Mouse (Mus musculus) ES-Bruce4 (cell line): Measurements from ENCODE around the gene Zcchc24. TPM values are rescaled to one million over a fixed set of nuclear protein-coding genes. Genes with fewer than 3 reads are reported as not detected.
"Not testable (repeated sequence)": the region's sequence is repeated elsewhere in the genome, so short reads cannot be mapped to it uniquely, and the experiment has no call there.

Experiments used
- H3K27ac ChIP-seq: 2 replicates; pipeline ENCODE4 v1.5.1; 2012; ENCODE audit warnings: low read length, inconsistent platforms; ENCODE audit not compliant: insufficient read depth
- H3K27me3 ChIP-seq: 2 replicates; pipeline ENCODE4 v1.6.1; 2012; ENCODE audit warnings: mild to moderate bottlenecking, low read length, inconsistent platforms; ENCODE audit not compliant: control insufficient read depth, poor library complexity, insufficient read depth, severe bottlenecking
- H3K36me3 ChIP-seq: 2 replicates; pipeline ENCODE4 v1.6.1; 2012; ENCODE audit warnings: inconsistent platforms, mild to moderate bottlenecking, low read length, moderate library complexity; ENCODE audit not compliant: control insufficient read depth, poor library complexity, insufficient read depth, severe bottlenecking
- H3K4me1 ChIP-seq: one replicate; pipeline ENCODE4 v1.8.1; 2011; ENCODE audit warnings: low read length; ENCODE audit not compliant: control insufficient read depth, insufficient read depth
- H3K4me3 ChIP-seq: 2 replicates; pipeline ENCODE4 v1.5.1; 2011; ENCODE audit warnings: low read depth, mild to moderate bottlenecking, low read length
- H3K9ac ChIP-seq: 2 replicates; pipeline ENCODE4 v1.6.1; 2012; ENCODE audit warnings: low read depth, mild to moderate bottlenecking, inconsistent platforms; ENCODE audit not compliant: poor library complexity, severe bottlenecking
- H3K9me3 ChIP-seq: replicated peaks from 2 replicates; pipeline ENCODE4 v1.6.1; 2012; ENCODE audit warnings: mild to moderate bottlenecking, low read length, inconsistent platforms; ENCODE audit not compliant: control insufficient read depth, poor library complexity, insufficient read depth, severe bottlenecking
- CTCF ChIP-seq: IDR thresholded peaks from one replicate; pipeline ENCODE4 v1.8.1; 2011; ENCODE audit warnings: low read depth, low read length
- EP300 ChIP-seq: IDR thresholded peaks from 2 replicates; pipeline ENCODE4 v1.6.1; 2011; ENCODE audit warnings: low read depth, low read length; ENCODE audit not compliant: insufficient read depth
- POLR2A ChIP-seq: IDR thresholded peaks from one replicate; pipeline ENCODE4 v1.8.1; 2011; ENCODE audit warnings: low read length; ENCODE audit not compliant: insufficient read depth
- polyA plus RNA-seq: library from polyadenylated mRNA; stranded (reverse); fragments of >200 nt; gene quantifications from 2 replicates; pipeline ENCODE4 v1.2.4, GENCODE M21; 2011; ENCODE audit warnings: low read depth; ENCODE audit not compliant: missing spikeins, insufficient read depth, insufficient read length

The Zcchc24 gene
- polyA plus RNA-seq: 9.0 and 9.5 TPM in 2 replicates

DNA sequence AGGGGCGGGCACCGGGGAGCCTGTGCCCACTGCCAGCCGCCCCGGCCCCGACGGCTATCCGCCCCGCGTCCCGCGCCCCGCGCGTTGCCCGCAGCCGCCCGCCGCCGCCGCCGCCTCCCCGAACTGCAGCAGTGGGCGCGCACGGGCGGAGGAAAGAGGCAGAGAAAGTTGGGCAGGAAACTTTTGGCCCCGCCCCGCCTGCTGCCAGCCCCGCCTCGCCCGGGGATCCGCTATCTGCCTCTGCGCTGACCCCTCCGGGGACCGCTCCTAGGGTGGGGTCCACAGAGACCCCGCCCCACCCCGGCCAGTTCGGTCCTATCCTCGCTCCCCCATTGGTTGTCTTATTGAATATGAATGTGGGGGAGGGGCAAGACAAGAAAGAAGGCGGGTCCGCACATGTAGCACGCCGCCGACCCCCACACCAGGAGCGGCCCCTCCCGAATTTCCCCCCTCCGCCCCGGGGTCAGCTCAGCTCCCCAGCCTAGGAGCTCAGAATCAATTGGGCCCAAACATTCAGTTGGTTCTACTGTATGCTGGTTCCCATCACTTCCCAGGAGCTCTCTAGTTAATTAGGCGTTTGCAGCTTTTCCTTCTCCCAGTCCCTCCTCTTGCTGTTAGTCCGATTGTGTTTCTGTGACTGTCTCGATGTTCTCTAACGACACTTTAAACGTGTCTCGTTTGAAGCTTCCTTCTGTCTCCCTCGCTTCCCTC, at the start of gene Zcchc24:
TSS of gene Zcchc24 (minus strand) at position 125 of the 711 bp plus-strand sequence.
- Histone ChIP-seq H3K4me1 (no peaks in the 10 kb centered on the region), H3K4me3 (peak within 1 kb of the TSS; percentile 64), H3K36me3 (no peaks in the 10 kb centered on the region), H3K27me3 (no peaks in the 10 kb centered on the region), H3K9me3 (no peaks in the 10 kb centered on the region), H3K9ac (peak within 1 kb of the TSS; percentile 50), H3K27ac (no peak within 1 kb of the TSS)
- no peak for TF ChIP-seq CTCF
- TF ChIP-seq POLR2A: no peak
- TF ChIP-seq EP300: no peak

DNA sequence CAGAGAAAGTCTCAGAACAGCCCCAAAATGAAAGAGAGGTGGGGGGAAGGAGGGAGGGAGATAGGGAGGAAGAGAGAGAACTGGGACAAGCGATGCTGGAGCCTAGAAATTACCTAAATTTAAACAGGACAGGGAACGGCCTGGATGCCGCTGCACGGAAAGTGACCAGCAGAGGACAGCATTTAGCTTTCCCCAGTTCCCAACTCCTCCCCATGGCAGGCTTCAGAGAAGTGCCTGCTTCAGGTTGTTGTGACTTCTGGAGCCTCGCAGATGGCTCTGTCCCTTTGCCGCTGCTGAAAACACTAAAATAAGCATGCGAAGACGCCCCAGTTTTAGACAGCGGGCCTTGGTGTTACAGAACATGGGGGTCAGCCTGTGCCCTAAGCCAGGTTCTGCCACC, 47.6 kb upstream of the Zcchc24 start:
- H3K9ac ChIP-seq: no peak overlapping the region
- H3K4me1 ChIP-seq: peaks cover 1% of the 10 kb centered on the region
- H3K4me3 ChIP-seq: no peak overlapping the region
- H3K9me3 ChIP-seq: no peaks in the 10 kb centered on the region
- H3K27ac ChIP-seq: no peak overlapping the region
- no peaks in the 10 kb centered on the region for H3K36me3 ChIP-seq
- TF ChIP-seq CTCF: peak; percentile 97
- TF ChIP-seq EP300: no peak
- no peaks in the 10 kb centered on the region for H3K27me3 ChIP-seq

GRCm38 (mm10) chr14:25814140-25814539, 45.3 kb upstream of the Zcchc24 start:
- Histone ChIP-seq H3K27me3 (no peaks in the 10 kb centered on the region), H3K36me3 (no peaks in the 10 kb centered on the region), H3K4me1 (no peaks in the 10 kb centered on the region), H3K27ac (no peak overlapping the region), H3K9me3 (no peaks in the 10 kb centered on the region), H3K4me3 (no peak overlapping the region), H3K9ac (no peak overlapping the region)
- TF ChIP-seq EP300 (no peak), CTCF (no peak), POLR2A (no peak)

DNA sequence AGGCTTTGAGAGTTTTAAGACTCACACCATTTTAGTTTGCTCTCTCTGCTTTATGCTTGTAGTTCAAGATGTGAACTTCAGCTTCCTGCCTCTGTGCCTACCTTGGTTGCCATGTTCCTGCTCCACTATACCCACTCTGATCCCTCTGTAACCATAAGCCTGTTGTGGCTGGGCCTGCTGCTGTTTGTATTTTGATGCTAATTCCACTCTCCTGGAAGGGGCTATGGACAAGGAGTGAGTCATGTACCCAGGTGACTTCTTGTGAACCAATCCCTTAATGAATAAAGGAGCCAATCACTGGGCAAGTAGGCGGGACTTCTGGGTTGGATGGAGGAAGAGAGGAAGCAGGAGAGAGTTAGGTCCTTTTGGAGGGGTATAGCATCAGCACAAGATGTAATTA, 42.2 kb upstream of the Zcchc24 start:
- H3K4me1 ChIP-seq, H3K4me3 ChIP-seq, H3K9ac ChIP-seq, H3K9me3 ChIP-seq, H3K36me3 ChIP-seq, H3K27me3 ChIP-seq: not testable (repeated sequence)
- 0 out of 2 replicates have a peak overlapping the region, but pooled peaks have one; percentile 16 for H3K27ac ChIP-seq

DNA sequence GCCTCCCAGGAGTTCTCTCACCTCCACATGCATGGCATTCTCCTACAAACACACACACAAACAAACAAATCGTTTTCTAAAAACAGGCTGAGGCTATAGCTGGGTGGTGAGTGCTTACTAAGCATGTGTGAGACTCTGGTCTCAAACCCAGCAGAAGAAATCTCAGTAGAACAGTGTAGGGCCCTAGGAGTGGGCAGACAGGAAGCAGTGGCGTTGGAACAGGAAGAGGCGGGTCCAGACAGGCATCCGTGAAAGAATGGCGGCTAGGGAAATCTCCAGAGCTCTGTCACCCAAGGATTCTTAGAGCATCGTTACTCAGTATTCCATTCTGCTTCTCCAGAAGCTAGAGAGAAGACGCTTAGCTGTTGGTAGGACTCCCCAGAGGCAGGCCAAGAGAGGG, 37.7 kb upstream of the Zcchc24 start:
- peak overlapping the region; percentile 49 for H3K4me3 ChIP-seq
- H3K4me1 ChIP-seq: no peaks in the 10 kb centered on the region
- no peak for TF ChIP-seq CTCF
- no peak for TF ChIP-seq POLR2A
- TF ChIP-seq EP300: no peak
- no peaks in the 10 kb centered on the region for H3K27me3 ChIP-seq
- H3K36me3 ChIP-seq: no peaks in the 10 kb centered on the region
- 0 out of 2 replicates have a peak overlapping the region, but pooled peaks have one; percentile 21 for H3K9ac ChIP-seq
- H3K9me3 ChIP-seq: no peaks in the 10 kb centered on the region
- no peak overlapping the region for H3K27ac ChIP-seq

DNA sequence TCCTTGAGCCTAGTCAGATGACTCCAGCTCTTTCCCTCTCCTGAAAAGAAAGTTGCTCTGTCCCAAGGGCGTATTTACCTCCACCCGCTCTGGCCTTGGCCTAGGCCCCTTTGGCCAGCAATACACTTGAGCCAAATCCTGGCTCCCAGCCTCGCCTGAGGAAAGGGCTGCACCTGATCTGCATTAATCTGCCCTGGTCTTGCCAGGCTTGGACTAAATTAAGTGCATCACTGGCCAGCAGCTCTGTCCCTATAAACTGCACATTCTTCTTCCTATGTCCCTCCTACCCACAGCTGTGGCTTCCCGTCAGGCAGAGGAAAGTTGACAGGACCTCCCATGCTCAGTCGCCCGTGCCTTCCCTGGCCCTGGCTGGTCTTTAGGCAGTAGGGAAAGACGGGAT, 37.0 kb upstream of the Zcchc24 start:
- Histone ChIP-seq H3K9me3 (no peaks in the 10 kb centered on the region), H3K9ac (no peak overlapping the region), H3K4me3 (no peak overlapping the region), H3K27me3 (no peaks in the 10 kb centered on the region), H3K4me1 (no peaks in the 10 kb centered on the region), H3K36me3 (no peaks in the 10 kb centered on the region), H3K27ac (no peak overlapping the region)
- no peak for TF ChIP-seq CTCF
- TF ChIP-seq EP300: no peak
- TF ChIP-seq POLR2A: no peak
